Mouse (Mus musculus) right cerebral cortex, postnatal 10 days (tissue): ENCODE measurements around the gene 1110051M20Rik.
"Not testable (repeated sequence)": the region's sequence is repeated elsewhere in the genome, so short reads cannot be mapped to it uniquely, and the experiment has no call there.

Source experiments
- DNase-seq, 2 experiments: peaks; one replicate each; pipeline ENCODE4 v3.0.0; 2021; ENCODE audit warnings: low spot score in 2 of 2

1110051M20Rik gene

DNA sequence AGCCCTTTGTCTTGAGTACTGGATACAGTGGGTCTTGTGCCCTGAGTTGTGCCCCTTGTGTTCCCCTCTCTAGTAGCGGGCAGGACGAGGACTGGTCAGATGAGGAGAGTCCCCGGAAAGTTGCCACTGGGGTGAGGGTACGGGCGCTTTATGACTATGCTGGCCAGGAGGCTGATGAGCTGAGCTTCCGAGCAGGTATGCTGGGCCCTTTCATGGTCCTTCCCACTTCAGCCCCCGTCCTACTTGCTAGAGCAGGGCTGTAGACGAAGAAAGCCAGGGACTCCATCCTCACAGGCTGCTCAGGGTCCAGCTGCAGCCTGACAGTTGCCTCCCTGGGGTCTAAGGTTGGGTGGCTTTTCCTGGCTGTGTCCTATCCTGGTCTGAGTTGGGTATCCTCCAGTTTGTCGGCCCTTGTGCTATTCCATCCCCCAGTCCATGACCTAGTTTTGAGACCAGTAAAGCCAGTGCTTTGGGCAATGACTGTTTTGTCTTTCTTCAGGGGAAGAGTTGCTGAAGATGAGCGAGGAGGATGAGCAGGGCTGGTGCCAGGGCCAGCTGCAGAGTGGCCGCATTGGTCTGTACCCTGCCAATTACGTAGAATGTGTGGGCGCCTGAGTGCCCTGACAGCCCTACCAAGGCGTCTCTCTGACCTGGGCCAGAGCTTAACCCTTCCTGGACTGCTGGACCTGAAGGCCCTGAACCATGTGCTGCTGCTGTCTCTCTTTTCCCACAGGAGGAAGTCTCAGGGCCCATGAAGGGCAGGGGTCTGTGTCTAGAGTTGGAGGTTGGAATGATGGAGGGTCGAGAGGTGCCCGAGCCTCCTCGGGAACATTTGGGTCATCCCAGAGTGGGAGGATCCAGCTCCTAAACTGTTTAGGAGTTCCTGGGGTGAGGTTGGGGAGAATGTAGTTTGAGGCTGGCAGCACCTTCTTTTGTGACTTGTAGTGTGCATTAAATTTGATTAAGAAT lies 180.5 kb downstream of the 1110051M20Rik start:
- no peak for DNase-seq

- DNase-seq, result no peak
These were observed 185.0 kb downstream of the 1110051M20Rik start for GRCm38 (mm10) chr2:91259493-91259892.

- DNase-seq, result no peak
These were observed 185.7 kb downstream of the 1110051M20Rik start for GRCm38 (mm10) chr2:91258830-91259229.

DNA sequence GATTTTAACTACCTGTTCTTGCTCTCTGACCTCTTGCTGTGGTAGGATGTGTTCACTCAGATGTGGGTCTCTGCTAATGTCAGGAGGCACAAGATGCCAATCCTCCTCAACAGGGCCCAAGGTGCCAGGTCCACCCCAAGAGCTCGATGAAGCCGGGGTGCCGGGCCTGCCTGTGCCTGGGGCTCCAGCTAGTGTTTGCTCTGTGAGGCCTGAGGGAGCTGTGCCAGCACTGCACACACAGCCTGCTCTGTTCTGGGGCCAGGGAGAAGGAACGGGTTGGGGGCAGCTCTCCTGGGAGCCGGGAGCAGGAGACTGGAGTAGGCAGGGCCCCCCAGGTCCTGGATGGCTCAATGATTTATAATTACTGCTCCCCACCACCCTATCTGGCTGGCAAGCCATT lies 186.4 kb downstream of the 1110051M20Rik start:
- peak; percentile 83 to 86 for DNase-seq

DNA sequence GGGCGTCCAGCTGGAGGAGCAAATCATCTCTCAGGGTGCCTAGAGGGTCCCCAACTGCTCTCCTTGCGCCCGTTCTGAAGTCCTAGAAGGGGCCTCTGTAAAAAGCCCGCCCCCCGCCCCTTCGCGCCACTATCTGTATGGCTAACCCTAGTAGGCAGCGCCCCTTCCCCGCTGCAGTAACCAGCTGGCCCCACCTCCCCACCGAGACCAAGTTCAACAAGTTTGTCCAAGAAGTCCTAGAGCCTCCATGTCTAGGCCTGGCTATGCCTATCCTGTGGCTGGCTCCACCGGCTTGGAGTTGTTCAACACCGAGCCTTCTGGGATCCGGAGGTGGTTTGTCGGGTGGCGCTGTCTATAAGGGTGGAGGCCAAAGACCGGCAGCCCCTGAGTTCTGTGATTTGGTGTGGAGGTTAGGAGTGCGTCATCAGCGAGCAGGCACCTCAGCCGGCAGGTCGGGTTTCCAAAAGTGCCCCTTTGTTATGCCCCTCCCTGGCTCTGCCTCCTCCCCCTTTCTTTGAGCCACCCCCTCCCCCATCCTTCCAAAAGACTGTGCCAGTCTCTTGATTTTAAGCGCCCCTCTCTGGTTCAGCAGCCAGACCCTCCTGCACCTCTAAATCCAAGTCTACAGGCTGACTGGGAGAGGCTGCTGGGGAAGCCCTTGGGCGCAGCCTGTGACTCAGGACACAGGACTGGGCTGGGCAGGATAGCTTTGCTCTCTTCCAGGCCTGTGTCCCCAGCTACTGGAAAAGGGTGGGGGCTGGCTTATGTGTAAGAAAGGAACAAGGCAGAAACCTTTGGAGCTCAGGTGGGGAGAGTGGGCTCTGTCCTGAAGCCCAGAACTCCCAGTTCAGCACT lies 187.2 kb downstream of the 1110051M20Rik start:
- peak; percentile 67 to 72 for DNase-seq

GRCm38 (mm10) chr2:91256256-91257125 lies 188.0 kb downstream of the 1110051M20Rik start:
- DNase-seq, result peak; percentile 70 to 71

GRCm38 (mm10) chr2:91255661-91256150 lies 188.8 kb downstream of the 1110051M20Rik start, which contains the start of gene Pacsin3:
Gene Pacsin3 (plus strand): TSS chr2:91255954.
- DNase-seq, result peak; percentile 72 to 74

DNA sequence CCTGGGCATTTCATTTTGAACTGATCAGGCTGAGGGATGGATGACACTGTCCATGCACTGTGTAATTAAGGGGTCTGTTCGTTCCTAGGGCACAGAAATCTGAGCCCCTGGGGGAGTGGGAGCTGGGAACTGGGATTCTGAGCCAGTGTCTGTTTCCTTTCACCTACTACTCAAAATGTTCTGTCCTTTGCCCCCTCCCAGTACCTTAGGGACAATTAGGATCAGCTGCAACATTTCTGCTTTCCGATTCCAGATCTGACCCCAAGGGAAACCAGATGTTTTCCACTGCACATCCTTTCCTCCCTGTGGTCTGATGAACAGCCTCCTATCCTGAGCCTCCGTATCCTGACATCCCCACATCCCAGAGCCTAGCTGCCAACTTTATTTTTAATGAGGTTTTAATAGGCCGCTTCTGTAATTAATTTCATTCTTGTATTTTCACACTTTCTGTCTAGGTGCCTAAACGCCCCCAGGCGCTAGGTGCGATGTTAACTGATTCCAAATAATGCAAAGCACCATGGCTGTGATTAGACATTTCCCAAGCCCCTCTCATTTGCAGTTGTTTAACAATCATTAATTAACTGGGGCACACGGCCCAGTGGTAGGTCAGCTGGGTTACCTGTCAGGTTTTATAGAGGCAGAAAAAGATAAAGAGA lies 189.7 kb downstream of the 1110051M20Rik start:
- no peak for DNase-seq

GRCm38 (mm10) chr2:91252512-91252911 lies 192.0 kb downstream of the 1110051M20Rik start:
- no peak for DNase-seq

DNA sequence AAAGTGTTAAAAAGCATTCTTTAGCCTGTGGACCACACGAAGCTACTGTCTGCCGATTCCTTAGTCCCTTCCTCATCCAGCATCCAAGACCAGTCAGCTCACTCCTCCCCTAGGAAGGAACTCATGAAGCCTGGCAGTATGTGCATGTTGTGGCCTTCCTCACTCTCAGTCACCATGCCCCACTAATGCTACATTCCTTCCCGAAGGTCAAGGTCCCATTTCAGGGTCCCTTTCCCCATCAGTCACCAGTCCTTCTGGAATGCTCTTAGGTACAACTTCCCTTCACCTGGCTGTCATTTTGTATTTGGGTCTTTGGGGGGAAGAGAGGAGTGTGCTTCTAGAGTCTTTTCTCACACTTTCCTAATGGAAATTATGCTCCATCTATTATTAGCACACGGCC lies 192.5 kb downstream of the 1110051M20Rik start:
- no peak for DNase-seq

DNA sequence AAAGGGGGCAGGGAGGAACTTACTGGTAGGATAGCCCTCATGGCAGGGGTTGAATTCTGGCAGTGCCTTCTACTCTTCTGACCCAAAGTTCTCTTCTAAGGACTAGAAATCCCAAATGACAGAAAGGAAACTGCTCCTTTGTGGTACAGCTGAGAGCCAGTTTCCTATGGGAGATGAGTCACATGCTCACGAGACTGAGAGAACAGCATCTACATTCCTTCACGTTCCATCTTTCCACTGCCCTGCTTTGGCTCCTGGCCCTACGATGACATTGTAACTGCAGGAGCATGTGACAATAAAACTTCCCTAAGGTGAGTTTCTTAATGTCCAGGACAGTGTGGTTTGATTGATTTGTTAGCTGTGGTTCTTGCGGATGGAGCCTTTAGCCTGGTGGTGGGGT lies 196.1 kb downstream of the 1110051M20Rik start:
- DNase-seq, result no peak

GRCm38 (mm10) chr2:91244557-91245228 lies 199.8 kb downstream of the 1110051M20Rik start:
- DNase-seq, result no peak

DNA sequence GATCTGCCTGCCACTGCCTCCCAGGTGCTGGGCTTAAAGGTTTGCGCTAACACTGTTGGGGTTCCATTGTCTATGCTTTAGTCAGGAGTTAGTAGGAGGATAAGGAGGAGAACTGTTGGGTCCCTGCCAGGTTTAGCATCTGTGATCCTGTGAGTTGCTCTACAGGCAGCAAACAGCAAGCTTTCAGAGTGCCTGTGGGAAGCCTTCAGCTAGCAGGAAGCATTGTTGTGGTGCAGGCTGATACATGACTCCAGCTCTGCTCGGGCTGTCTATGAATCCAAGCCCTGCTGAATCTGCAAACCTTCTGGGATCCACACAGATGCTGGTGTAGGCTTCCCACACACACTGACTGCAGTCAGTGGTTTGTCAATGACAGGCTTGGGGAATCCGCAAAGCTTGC lies 201.1 kb downstream of the 1110051M20Rik start:
- DNase-seq, result peak; percentile 64 to 71

- DNase-seq, result no peak
These were observed 202.0 kb downstream of the 1110051M20Rik start for GRCm38 (mm10) chr2:91242547-91242946.

DNA sequence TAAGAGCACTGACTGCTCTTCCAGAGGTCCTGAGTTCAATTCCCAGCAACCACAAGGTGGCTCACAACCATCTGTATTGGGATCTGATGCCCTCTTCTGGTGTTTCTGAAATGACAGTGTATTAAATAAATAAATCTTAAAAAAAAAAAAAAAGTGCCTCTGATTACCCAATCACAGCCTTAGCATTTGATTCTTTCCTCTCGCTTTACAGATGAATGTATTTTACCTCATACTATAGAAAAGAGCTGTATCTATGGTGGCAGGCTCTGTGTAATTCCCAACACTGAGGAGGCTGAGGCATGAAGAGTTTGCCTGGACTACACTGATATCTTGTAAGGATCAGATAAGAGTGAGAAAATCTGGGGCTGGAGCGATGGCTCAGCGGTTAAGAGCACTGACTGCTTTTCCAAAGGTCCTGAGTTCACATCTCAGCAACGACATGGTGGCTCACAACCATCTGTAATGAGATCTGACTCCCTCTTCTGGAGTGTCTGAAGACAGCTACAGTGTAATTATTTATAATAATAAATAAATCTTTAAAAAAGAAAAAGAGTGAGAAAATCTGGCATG lies 206.9 kb downstream of the 1110051M20Rik start:
- not testable (repeated sequence) for DNase-seq

- DNase-seq, result peak; percentile 94 to 96
These were observed 207.6 kb downstream of the 1110051M20Rik start, which contains the start of gene Ddb2 for GRCm38 (mm10) chr2:91236601-91237510. Gene Ddb2 (minus strand): TSS chr2:91236982.

DNA sequence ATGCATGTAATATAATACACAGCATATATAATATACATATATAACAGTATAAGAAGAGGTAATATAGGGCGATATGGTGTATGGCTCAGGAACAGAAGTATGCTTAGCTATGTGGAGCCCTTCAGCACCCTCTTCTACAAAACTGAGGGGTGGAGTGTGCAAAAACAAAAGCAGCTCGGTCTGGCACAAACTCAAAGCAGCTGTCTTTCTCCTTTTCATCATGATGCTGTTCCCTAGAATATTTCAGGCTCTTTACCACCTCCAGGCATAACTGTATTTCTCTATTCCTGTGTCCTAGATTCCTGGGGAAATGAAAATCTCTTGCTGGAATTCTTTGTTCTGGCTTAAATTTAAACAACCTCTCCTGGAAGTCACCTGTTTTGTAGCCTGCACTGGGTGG lies 214.8 kb downstream of the 1110051M20Rik start:
- peak in 1 of 2 experiments; percentile 45 for DNase-seq
